9 mouse cellular contexts compared by ENCODE assay signal in the genomic region with DNA sequence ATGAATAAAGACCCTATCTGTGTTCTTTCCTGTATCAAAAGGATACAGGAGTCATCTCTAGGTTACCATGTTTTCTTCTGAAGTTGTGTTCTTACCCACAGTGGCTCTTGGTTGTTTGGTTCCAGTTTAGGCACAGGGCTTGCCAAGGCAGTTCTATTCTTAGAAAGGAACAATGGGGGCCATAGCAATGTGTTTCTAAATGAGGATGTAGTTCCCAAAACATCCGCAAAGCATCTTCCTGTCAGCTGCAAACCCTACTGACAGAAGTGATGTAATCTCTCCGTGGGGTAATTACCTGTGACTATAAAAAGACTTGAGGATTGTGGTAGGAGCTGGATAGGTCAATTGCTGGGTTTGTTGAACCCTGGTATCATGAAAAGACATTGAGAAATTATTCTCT. TPM values are rescaled to one million over a fixed set of nuclear protein-coding genes. Genes with fewer than 3 reads are reported as not detected.
DNase-seq lines count a peak whose midpoint lies in the region; ATAC-seq lines count a peak whose summit lies in the region.
"Had no signal": no experiment of that assay in that cellular context is flagged by ENCODE, and none has a peak within 500 bp of the region (broad histone marks: within the 10 kb centered on the region; RNA-seq: fewer than 3 reads in every experiment).

No protein-coding gene starts in this region.

- peak; percentile 98 for DNase-seq in heart, adult 11 months
- no peak for DNase-seq in heart, postnatal 4 days
- DNase-seq in thymus, postnatal 0 days (ENCODE audit: low spot score), result peak; percentile 17
- no peak for DNase-seq in thymus, adult 18-20 months
- DNase-seq in urinary bladder, adult 2 months (ENCODE audit: low spot score), result no peak
- no peak for DNase-seq in cerebellum, adult 9-11 months
- no peak for DNase-seq in cerebellum, postnatal 14 days

- ATAC-seq in inflammation-experienced regulatory T-cells, adult 6 months, result peak; percentile 91
- ATAC-seq: midbrain, embryonic 16.5 days had no signal

RNA-seq across cellular contexts. Expression of a gene that starts 43.2 kb away (rescaled TPM):
- 10 to 100 TPM; 46.3 to 49.6 TPM for total RNA-seq in heart, postnatal 4 days (2021)
- 21.0 and 21.1 TPM in 2 replicates for polyA plus RNA-seq in thymus, postnatal 0 days (2015; fragmentation: Nextera tagmentation; extraction: Ambion mirVana)
- 10 to 100 TPM; 21.2 to 32.8 (median 26.7) TPM for polyA plus RNA-seq in inflammation-experienced regulatory T-cells, adult 6 months (2017; shearing (Covaris generic))
- polyA plus RNA-seq in urinary bladder, adult 2 months (2012; rRNA removed), result 45.8 and 47.4 TPM in 2 replicates

Comparison
In these comparisons a context has a peak if more than half of its experiments do, and no peak if none do; other contexts are left out.
1. DNase-seq: peak in heart, adult 11 months (single experiment) and thymus, postnatal 0 days (single experiment); none in heart, postnatal 4 days (single experiment), thymus, adult 18-20 months (0 of 2), urinary bladder, adult 2 months (single experiment), cerebellum, adult 9-11 months (single experiment) and cerebellum, postnatal 14 days (0 of 2).